Mouse (Mus musculus): ENCODE results near the gene Usp9y. TPM values are rescaled to one million over a fixed set of nuclear protein-coding genes. Genes with fewer than 3 reads are reported as not detected.

Usp9y gene
- not detected in 2 replicates for polyA plus RNA-seq (2014; fragmentation: Nextera tagmentation; extraction: Ambion mirVana)

- no peak within 1 kb of the TSS for H3K27ac ChIP-seq (ENCODE audit: low read depth, low read length)
- no peaks in the 10 kb centered on the region for H3K4me1 ChIP-seq (replicated peaks; ENCODE audit: control insufficient read depth, insufficient read depth, low read length)
- WGBS, result 85% methylated on average over 13 of the region's 13 CpGs
- no peaks in the 10 kb centered on the region for H3K9me3 ChIP-seq (ENCODE audit: control insufficient read depth, low read length)
- no peak within 1 kb of the TSS for H3K4me3 ChIP-seq (ENCODE audit: low read depth, low read length)
- no peak within 1 kb of the TSS for H3K4me2 ChIP-seq (ENCODE audit: low read depth, low read length, severe bottlenecking)
- no peaks in the 10 kb centered on the region for H3K36me3 ChIP-seq (ENCODE audit: control insufficient read depth, insufficient read depth, low read length)
- H3K27me3 ChIP-seq (ENCODE audit: control insufficient read depth, insufficient read depth, low read length), result no peaks in the 10 kb centered on the region
- DNase-seq (ENCODE audit: low spot score) (no peak), ATAC-seq (replicated peaks; ENCODE audit: low FRiP score) (no peak)
- no peak within 1 kb of the TSS for H3K9ac ChIP-seq (ENCODE audit: low read length)
Measured at GRCm38 (mm10) chrY:1459682-1460081, at the start of gene Usp9y. Gene Usp9y (minus strand): TSS chrY:1459782.

GRCm38 (mm10) chrY:1293708-1294107 lies 165.9 kb downstream of the Usp9y start:
- Histone ChIP-seq H3K36me3 (ENCODE audit: control insufficient read depth, insufficient read depth, low read length) (no peaks in the 10 kb centered on the region), H3K9ac (ENCODE audit: low read length) (no peak overlapping the region), H3K4me1 (replicated peaks; ENCODE audit: control insufficient read depth, insufficient read depth, low read length) (no peaks in the 10 kb centered on the region), H3K4me3 (ENCODE audit: low read depth, low read length) (no peak overlapping the region), H3K27ac (ENCODE audit: low read depth, low read length) (no peak overlapping the region), H3K9me3 (ENCODE audit: control insufficient read depth, low read length) (no peaks in the 10 kb centered on the region), H3K4me2 (ENCODE audit: low read depth, low read length, severe bottlenecking) (no peak overlapping the region), H3K27me3 (ENCODE audit: control insufficient read depth, insufficient read depth, low read length) (no peaks in the 10 kb centered on the region)
- DNase-seq (ENCODE audit: low spot score) (no peak), ATAC-seq (replicated peaks; ENCODE audit: low FRiP score) (no peak)

GRCm38 (mm10) chrY:1286171-1286795 lies 173.3 kb downstream of the Usp9y start, which contains the start of gene Ddx3y:
Gene Ddx3y (minus strand): TSS chrY:1286629.
- H3K4me1 ChIP-seq (replicated peaks; ENCODE audit: control insufficient read depth, insufficient read depth, low read length), result no peaks in the 10 kb centered on the region
- H3K4me2 ChIP-seq (ENCODE audit: low read depth, low read length, severe bottlenecking), result peak within 1 kb of the TSS; percentile 24; the same call in 1 of the 2 replicates
- no peak within 1 kb of the TSS for H3K27ac ChIP-seq (ENCODE audit: low read depth, low read length)
- H3K36me3 ChIP-seq (ENCODE audit: control insufficient read depth, insufficient read depth, low read length), result no peaks in the 10 kb centered on the region
- ATAC-seq (replicated peaks; ENCODE audit: low FRiP score) (peak; percentile 89), DNase-seq (ENCODE audit: low spot score) (peak; percentile 69)
- H3K4me3 ChIP-seq (ENCODE audit: low read depth, low read length), result peak within 1 kb of the TSS; percentile 35
- no peaks in the 10 kb centered on the region for H3K9me3 ChIP-seq (ENCODE audit: control insufficient read depth, low read length)
- 3% methylated on average over 31 of the region's 31 CpGs for WGBS
- H3K27me3 ChIP-seq (ENCODE audit: control insufficient read depth, insufficient read depth, low read length), result no peaks in the 10 kb centered on the region
- peak within 1 kb of the TSS; percentile 37 for H3K9ac ChIP-seq (ENCODE audit: low read length)

- WGBS, result 2% methylated on average over 11 of the region's 12 CpGs
- DNase-seq (ENCODE audit: low spot score) (no peak), ATAC-seq (replicated peaks; ENCODE audit: low FRiP score) (0 out of 2 replicates have a peak, but pooled peaks have one; percentile 39)
- peak overlapping the region; percentile 35 for H3K4me3 ChIP-seq (ENCODE audit: low read depth, low read length)
- H3K4me2 ChIP-seq (ENCODE audit: low read depth, low read length, severe bottlenecking), result peak overlapping the region; percentile 24; the same call in 1 of the 2 replicates
- H3K36me3 ChIP-seq (ENCODE audit: control insufficient read depth, insufficient read depth, low read length), result no peaks in the 10 kb centered on the region
- no peaks in the 10 kb centered on the region for H3K27me3 ChIP-seq (ENCODE audit: control insufficient read depth, insufficient read depth, low read length)
- H3K4me1 ChIP-seq (replicated peaks; ENCODE audit: control insufficient read depth, insufficient read depth, low read length), result no peaks in the 10 kb centered on the region
- H3K9ac ChIP-seq (ENCODE audit: low read length), result peak overlapping the region; percentile 37
- H3K27ac ChIP-seq (ENCODE audit: low read depth, low read length), result no peak overlapping the region
- no peaks in the 10 kb centered on the region for H3K9me3 ChIP-seq (ENCODE audit: control insufficient read depth, low read length)
Measured at GRCm38 (mm10) chrY:1285735-1286134, 173.8 kb downstream of the Usp9y start.

Other genes starting within 250 kb of the Usp9y start
- gene Uty, start 214.0 kb downstream of the Usp9y start, polyA plus RNA-seq (2014; fragmentation: Nextera tagmentation; extraction: Ambion mirVana), result 12.1 and 15.4 TPM in 2 replicates
- 13.9 and 21.7 TPM in 2 replicates for gene Ddx3y, start 173.2 kb downstream of the Usp9y start, polyA plus RNA-seq (2014; fragmentation: Nextera tagmentation; extraction: Ambion mirVana)